Mouse (Mus musculus): ENCODE data around the gene Smok2b.
"Not testable (repeated sequence)": the region's sequence is repeated elsewhere in the genome, so short reads cannot be mapped to it uniquely, and the experiment has no call there.

Smok2b gene

DNA sequence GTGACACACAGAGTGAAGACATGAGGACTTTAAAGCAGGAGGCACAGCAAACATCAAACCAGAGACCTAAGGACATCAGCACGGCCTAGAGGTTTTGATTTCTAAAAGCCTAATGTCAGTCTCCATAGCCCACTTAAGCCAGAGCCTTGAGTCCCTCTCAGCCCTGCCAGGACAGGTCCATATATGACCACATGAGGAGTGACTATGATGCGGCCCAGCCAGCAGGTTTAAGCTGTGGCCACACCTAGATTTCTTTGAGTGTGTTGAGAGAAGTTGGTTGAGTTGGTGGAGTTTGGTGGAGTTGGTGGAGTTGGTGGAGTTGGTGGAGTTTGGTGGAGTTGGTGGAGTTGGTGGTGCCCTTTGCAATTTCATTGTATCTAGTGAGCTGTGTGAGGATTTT, at the start of gene Smok2b:
Smok2b (plus strand) TSS at position 301 of the 400 bp plus-strand sequence.
- DNase-seq (ENCODE audit: low read depth, low spot score): not testable (repeated sequence)

DNA sequence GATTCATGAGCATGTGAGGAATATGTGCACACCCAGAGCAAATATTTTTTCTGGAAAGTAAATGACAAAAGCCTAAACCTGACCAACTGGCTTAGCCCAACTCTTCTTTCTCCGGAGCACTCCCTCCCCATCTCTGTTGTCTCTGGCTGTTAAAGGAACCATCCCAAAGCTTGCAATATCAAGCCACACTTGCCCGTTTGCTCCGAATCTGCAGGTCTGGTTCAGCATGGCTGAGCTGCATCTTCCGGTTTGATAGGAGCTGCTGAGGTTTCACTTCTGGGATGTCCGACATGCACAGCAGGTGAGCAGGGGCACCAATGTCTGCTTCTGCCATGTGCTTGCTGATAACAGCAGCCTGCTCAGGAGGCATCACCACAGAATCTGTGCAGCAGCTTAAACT, 49.6 kb upstream of the Smok2b start:
- not testable (repeated sequence) for DNase-seq (ENCODE audit: low read depth, low spot score)

DNA sequence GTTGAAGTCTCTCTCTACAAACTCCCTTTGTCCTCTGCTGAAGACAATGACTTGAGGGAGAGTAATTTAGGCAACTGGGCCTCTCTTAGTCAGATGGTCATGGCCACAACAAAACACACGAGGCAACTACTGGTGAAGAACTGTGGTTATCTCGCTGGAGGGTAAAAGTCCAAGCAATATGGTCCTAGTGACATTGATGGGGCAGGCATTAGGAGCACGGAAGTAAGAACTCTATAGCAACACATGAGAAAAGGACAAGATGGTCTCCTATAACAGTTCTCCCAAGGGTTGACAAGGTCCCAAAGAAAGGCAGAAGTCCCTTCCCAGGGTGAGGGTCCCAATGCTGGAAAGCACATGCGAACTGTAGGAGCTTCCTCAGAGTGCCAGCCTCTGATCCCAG, 47.3 kb upstream of the Smok2b start:
- not testable (repeated sequence) for DNase-seq (ENCODE audit: low read depth, low spot score)

DNA sequence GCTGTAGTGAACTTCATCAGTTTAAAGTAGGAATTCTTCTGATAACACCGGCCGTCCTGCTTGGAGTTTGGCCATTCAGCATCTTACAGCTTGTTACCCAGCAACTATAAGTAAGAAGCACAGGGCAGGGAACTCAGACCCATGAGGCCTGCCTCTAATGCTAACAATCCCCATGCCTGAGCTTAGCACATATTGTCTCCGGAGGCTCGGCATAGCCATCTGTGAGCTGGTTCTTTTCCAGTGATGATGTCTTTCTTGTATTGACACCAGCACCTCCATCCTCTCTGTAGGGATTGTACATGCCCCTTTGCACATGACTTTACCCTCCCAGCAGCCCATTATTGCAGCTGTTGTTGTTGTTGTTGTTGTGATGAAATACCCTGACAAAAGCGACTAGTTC, 45.5 kb upstream of the Smok2b start:
- DNase-seq (ENCODE audit: low read depth, low spot score): not testable (repeated sequence)

DNA sequence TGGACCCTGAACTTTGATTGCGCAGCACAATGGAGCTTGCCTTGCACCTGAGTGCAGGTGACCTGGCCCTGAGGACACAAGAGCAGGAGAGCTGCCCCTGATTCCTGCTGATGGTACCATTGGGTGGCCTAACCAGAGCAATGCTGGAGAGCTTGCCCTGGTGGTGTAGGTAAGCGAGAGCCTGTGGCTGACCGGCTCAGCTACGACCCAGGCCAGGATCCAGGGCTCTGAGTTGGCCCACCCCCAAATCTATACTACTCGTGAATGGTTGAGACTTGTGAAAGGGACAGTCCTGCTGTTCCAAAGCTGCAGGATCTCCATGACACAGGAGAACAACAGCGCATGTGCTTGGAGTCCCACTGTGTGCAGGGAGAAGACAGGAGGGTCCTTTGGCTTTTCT, 43.5 kb upstream of the Smok2b start:
- not testable (repeated sequence) for DNase-seq (ENCODE audit: low read depth, low spot score)

DNA sequence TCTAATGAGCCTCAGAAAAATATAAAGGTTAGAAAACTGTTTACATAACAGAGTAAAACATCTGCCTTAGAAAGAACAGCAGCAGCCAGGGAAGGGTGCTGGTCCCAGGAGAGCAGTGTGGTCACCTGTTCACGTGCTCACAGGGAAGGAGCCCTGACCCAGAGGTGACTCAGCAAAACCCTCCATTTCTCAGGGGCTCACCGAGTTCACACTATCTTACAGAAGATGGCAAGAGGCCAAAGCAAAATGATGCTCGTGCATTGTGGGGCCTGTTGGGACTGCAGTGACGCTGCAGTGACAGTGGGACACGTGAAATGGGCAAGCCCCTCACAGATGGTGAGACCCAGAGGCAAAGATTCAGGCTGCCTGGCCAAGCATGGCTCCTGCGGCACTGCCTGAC, 42.4 kb upstream of the Smok2b start:
- not testable (repeated sequence) for DNase-seq (ENCODE audit: low read depth, low spot score)

DNA sequence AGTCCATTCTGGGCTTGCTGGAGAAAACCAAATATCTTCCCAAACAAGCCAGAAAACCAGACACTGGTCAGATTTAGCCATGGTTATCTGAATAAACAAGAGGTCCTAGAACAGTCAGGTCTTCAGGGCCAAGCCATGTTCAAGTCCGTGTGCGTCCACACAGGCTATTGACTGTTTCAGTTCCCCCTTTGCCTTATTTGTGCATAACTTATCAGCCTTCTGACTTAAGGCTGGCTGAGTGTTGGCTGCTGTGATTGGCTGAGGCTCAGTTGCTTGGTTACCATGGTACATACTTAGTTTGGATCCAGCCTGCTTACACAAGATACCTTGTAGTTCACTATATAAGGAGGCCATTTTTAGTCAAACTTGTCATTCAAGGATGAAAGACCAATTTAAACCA, 41.2 kb upstream of the Smok2b start:
- DNase-seq (ENCODE audit: low read depth, low spot score): not testable (repeated sequence)

DNA sequence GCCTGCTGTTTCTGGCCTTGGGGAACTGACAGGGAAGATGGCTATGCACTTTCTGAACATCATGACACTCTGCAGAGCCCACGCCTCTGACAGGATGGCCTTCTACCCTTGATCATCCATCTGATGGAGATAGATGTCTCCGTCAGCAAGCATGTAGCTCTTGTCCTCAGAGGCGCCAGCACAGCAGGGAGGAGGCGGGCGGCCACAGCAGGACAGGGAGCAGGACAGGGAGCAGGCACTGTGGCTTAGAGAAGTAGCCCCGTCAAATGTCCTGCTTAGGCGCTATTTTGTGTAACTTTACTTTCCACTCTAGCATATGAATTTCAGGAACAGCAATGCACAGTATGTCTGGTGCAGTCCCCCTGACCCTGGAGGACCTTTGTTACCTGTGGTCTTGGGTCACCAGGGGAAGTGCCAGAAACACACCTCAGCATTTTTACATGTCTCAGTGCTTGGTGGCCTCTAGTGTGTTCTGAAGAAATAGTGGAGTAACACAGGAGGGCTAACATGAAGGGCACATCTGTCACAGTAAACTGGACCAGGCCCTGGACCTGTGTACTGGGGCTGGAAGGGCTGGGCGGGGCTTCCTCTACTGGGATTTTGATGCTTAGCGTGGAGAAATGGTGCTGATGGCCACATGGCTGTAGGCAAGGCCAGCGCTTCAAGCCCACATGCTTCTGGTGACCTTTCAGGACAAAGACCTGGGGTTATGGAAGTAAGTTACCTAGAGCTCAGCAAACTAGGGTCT, 39.0 kb upstream of the Smok2b start:
- not testable (repeated sequence) for DNase-seq (ENCODE audit: low read depth, low spot score)

DNA sequence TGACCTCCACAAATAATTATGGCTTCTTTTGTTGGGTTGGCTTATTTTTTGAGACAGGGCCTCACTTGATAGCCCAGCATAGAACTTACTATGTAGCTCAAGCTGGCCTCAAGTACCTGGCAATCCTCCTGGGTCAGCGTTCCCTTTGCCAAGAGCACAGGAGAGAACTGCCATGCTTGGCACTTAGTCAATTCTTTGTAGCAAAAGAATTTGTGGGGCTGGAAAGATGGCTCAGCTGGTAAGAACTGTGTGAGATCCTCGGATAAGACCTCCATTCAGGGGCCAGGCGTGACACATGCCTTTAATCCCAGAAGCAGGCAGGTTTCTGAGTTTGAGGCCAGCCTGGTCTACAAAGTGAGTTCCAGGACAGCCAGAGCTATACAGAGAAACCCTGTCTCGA, 33.6 kb upstream of the Smok2b start:
- DNase-seq (ENCODE audit: low read depth, low spot score): not testable (repeated sequence)

DNA sequence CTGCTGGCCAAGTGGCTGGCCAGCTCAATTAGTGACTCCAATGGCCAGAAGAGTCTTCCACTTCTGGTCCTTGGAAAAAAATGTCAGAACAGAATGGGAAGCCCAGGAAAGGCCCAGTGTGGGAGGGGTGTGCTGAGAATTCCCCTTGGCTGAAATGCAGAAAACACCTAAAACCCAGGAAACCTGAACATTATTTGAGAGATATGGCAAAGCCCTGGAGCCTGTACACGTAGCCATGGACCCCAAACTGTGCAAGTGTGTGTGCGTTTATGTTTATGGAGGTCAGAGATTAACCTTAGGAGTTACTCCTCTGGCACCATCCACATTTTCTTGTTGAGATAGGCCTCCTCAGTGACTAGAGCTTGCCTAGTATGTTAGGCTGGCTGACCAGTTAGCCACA, 31.2 kb upstream of the Smok2b start:
- DNase-seq (ENCODE audit: low read depth, low spot score): not testable (repeated sequence)

DNA sequence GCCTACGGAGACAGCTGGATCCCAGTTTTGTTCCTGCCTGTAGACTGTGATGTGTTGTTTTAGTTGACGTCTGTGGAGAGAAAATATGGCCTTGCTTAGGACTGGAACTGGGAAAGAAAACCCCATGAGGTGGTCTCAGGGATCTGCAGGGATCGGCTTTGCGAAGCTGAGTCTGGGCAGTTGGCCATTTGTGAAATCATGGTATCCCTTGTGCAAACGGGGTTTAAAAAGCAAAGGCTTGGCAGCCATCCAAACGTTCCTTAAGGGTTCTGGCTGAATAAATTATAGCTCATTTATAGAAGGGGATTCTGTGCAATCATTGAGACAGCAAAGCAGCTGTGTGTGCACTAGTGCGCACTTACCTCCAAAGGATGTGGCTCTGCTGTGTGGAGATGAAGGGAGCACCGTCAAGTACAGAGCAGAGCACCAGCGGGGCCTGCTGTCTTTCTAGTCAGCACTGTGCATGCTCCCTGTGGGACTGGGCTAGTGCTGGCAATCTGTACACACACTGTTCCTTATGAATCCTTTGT, 30.1 kb upstream of the Smok2b start:
- not testable (repeated sequence) for DNase-seq (ENCODE audit: low read depth, low spot score)

DNA sequence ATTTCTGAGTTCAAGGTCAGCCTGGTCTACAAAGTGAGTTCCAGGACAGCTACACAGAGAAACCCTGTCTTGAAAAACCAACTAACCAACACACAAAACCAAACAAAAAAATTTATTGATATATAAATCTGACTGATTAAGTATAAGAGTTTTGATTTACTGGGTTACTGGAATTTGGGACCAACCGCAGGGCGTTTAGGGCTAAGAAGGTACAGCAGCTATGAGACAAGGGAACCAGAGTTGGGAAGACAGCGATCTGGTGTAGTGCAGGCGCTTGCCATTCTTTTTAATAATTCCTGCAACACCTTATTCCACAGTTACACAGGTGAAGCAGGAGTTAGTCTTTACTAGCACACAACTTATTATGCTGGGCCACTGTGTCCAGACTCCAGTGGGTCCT, 28.5 kb upstream of the Smok2b start:
- not testable (repeated sequence) for DNase-seq (ENCODE audit: low read depth, low spot score)

DNA sequence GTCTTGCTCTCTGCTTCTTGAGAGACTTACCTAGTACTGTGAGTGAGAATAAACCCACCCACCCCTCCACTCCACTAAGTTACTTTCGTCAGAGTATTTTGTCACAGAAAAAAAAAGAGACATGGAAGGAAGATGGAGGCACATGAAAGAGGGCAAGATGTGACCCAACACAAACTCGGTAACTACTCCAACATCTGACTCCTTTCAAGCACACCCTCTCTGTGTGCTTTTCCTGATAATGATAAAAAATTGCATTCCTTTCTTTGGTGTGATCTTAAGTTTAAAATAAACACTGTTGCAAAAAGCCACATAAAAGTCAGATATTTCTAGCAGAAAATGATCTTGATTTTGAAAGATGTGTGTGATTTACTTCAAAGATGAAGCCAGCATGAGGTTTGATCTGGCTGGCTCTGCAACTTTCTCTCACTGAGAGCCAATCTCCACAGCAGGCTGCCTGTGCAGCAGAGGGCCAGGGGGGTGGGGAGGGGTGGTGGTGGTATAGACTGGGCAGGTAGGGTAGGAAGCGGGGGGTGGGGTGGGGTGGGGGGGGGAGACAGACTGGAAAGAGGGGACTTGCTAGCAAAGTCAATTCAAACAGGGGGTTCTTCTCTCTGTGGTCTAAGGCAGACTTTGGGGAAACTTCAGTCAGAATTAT, 27.5 kb upstream of the Smok2b start:
- DNase-seq (ENCODE audit: low read depth, low spot score): not testable (repeated sequence)

DNA sequence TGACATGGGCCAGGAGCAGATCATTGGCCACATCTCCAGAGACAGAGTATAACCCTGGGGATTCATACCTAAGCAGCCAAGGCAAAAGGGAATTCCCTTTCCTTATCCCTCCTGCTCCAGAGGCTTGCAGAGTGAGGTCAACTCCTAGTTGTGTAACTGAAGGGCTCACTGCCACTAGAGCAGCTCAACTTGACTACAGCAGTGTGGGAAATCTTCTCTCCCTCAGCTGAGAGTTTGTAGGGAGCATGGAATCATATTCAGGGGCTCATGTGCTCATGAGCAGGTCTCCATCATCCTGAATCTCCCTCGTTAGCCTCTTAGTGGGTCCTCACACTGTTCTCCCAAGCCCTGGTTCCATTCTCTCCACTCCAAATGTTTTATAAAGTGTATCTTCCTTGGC, 24.8 kb upstream of the Smok2b start:
- not testable (repeated sequence) for DNase-seq (ENCODE audit: low read depth, low spot score)

DNA sequence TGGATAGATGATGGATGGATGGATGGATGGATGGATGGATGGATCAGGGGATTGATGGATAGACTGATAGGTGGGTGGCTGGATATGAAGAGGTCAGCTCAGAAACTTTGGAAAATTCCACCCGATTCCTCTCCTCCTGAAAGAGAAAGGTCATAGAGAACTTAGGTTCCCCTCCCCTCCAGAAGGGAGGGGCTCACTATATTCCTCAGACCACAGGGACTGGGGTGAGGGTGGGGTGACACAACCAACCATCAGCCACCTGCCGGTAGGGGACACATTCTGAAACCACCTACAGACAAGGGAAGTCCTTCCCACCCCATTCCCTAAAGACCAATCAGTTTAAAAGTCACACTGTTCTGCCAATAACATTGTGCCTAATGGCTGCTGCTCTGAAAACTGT, 23.6 kb upstream of the Smok2b start:
- DNase-seq (ENCODE audit: low read depth, low spot score): no peak

DNA sequence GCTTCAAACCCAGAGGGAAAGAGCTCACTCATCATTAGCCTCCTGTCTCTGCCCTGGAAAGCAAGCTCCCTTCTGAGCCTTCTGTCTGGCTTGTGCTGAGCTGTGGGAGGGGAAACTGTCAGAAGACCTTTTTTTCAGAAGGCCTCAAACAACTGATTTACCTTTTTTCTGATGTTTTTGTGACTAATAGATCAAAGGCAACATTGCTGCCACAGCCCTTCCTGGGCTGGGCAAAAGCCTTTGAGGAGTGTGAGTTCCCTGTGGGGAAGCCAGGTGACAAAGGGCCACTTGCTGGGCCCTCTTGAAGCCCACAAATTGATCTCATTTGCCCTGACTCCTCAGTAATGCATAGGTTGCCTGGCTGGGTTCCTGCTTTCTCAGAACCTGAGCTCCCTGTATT, 21.6 kb upstream of the Smok2b start:
- DNase-seq (ENCODE audit: low read depth, low spot score): not testable (repeated sequence)

DNA sequence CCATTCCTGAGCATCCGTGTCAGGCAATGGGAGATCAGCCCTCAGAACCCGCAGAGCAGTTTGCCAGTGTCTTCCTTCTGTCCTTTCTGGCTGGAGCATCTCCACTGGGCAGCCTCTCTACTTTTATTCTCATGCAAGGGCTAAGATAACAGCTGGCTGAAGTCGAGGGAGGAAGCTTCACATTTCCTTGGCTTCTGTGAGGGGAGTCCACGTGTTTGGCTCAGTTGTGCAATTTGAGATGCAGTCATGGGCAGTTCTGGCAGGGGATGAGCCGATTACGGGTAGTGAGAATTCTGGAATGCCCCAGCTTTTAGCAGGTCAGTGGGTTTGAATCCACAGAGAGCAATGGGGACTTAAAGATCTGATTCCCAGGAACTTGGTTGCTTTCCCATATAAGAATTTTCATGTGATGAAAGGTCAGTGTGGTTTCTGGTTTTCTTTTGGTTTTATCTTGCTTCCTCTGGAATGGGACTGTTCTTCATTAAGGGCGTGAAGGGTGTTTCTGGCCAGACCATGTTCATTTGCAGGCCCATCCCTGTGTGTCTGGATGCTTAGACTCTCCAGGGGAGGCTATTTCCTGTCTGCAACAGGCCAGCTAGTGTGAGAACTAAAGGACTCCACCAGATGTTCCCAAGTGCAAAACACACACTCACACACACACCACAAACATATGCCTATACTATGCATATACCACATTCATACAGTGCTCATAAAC, 17.8 kb upstream of the Smok2b start:
- no peak for DNase-seq (ENCODE audit: low read depth, low spot score)

DNA sequence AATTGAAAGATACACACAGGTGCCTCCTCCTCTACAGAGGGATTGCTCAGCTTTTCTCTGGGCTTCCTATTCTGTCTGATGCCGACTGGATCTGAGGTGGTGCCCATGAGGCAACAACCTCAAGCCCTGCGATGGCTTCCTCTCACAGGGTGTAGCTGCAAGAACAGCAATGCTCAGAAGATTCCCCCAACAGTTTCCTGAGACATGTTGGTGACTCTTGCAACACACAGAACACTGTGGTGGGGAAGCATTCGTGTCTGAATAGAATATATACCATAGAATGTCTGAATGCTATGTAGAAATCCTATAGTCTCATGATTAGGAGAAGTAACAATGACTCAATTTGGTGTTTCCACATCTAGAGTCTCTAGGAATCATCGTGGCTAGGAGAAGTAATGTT, 15.9 kb upstream of the Smok2b start:
- DNase-seq (ENCODE audit: low read depth, low spot score): no peak

DNA sequence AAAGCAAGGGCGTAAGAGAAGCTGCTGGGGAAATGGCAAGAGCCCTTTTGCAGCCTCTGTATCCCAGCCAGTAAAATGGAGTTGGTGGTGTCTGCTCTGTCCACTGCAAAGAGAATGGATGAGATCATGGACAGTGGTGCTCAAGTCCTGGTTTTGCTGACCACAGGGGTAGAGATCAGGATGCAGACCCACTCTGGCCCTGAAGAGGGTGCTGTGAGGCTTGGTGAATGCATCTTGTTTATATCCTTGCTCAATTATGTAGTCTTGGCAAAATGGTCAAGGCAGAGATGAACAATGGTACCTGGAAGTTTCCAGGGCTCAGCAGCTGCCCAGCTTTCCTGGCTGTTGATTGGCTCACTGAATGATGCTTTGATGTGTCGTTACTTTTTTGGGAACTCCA, 14.5 kb upstream of the Smok2b start:
- DNase-seq (ENCODE audit: low read depth, low spot score): no peak

DNA sequence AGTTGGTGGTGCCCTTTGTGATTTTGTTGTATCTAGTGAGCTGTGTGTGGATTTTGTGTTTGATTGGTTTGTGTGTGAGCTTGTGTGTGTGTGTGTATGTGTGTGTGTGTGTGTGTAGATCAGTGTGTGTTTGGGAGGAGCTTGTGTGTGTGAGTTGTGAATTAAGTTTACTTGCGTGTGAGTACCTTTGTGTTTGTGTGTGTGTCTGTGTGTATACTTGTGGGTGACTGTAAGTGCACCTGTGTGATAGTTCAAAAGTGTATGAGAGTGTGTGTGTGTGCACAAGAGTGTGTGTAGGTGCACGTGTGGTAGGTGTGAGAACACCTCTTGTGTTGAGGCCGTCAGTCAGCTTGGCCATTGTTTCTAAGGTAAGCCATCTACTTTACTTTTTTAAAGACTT, 9.2 kb upstream of the Smok2b start, which contains the start of gene Smok2a:
Smok2a (plus strand) TSS at position 301 of the 400 bp plus-strand sequence.
- no peak for DNase-seq (ENCODE audit: low read depth, low spot score)

DNA sequence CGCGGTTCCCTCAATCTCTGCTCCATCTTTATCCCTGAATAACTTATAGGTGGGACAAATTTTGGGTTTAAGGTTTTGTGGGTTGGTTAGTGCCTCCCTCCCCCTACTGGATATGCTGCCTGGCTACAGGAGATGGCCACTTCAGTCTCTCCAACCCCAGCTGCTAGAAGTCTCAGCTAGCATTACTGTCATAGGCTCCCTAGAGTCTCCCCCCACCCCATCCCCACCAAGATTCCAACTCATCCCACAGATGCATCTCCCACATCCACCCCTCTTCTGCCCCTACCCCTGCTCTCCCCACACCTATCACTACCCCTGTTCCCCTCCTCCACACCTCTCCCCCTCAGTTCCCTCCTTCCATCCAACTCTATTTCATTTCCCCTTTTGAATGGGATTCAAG, 8.1 kb upstream of the Smok2b start:
- not testable (repeated sequence) for DNase-seq (ENCODE audit: low read depth, low spot score)

DNA sequence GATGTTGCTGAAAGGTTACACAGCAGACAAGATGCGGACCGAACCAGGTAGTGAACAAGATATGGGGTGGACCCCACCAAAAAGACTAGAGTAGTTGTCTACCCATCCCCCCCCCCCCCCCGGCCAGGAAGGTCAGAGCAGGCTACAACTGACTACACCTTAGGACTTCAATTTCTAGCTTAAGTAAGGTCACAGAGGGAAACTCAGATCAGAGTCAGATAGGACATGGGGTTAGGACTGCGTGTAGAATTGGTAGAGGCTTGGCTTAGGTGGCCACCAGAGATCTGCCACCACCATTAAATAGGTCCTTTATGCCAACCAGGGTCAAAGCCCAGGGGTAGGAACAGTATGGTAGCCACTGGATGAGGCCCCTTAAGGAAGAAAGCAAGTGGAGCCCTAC, 9.4 kb downstream of the Smok2b start:
- not testable (repeated sequence) for DNase-seq (ENCODE audit: low read depth, low spot score)

Measured in mesoderm, embryonic 11.5 days (tissue).